Mouse (Mus musculus): Measurements from ENCODE around the gene Olfr1438-ps1.
"Not testable (repeated sequence)": the region's sequence is repeated elsewhere in the genome, so short reads cannot be mapped to it uniquely, and the experiment has no call there.

Olfr1438-ps1 gene

DNA sequence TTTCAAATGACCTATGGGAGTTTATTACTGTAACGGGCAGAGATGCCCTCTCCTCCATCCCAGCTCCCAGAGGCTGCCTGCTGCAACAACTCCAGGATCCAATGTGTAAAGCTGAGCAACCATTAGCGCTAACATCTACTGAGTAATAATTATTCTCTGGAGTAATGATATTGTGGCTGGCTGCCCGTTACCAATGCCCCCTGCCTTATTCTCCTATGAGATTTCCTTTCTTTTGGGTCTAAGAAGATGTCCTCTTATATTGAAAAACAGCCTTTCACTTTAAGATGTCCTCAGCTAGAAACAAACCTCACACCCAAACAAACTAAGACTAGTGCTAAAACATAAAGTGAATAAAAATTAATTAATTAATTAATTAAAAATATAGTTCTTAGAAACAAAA lies at the start of gene Olfr1438-ps1:
Olfr1438-ps1 (minus strand) TSS at position 101 of the 400 bp plus-strand sequence.
- ChIA-PET POLR2A (no interaction called here), CTCF (no interaction called here)

GRCm38 (mm10) chr19:12374465-12375025 lies 38.8 kb upstream of the Olfr1438-ps1 start:
- CTCF ChIA-PET: no interaction called here
- POLR2A ChIA-PET: no interaction called here

DNA sequence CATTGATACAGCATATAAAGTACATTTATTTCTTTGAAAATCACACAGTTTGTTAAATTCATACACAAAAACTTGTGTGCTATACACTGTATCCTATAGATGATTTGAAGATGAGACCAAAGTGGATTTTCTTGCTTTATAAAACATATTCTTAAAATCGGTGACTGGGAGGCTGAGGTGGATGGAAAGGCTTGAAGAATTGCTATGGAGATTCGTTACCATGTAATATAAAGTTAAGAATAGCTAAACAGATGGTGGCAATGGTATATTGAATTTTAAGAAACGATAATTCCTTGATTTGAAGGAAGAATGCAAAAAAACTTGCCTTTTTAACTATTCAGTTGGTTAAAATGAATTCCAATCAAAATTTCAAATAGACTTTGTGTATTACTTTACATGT lies 37.3 kb upstream of the Olfr1438-ps1 start:
- ChIA-PET POLR2A (no interaction called here), CTCF (no interaction called here)

DNA sequence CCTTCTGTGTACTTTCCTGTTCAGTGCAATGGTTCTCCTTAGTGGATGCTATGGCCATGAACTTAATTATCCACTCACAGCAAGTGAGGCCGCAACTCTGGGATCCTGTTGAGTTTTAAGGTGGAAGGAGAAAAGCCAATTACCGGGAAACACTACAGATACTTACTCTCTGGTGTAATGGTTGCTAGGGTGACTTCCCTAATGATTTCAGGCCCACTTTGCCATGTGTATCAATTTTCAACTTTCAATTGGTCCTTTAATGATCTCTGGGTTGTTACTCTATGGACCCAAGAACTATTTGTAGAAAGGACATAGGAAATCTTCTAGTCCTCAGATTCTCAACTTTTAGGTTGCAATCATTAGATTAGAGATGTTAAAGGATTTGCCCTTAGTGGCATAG lies 10.7 kb downstream of the Olfr1438-ps1 start, which contains the start of gene Olfr1437:
Olfr1437 (minus strand) TSS at position 101 of the 400 bp plus-strand sequence.
- CTCF ChIA-PET: no interaction called here

DNA sequence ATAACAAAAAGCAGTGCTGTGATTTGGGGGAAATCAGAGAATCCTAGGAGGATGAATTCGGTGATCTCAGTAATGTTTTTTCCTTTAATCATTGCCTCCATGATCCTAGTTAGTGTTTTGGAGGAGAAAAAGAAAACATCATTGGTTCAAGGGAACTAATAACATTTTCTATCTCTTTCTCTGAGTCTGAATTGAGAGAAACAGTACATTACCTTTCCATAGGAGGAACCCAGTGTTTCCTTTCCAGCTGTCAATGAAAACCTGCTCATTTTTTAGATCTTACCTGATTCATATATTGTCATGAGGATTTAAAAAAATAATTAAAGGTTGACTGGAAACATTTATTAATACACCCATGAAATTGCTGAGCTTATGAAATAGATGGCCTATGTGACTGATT lies 36.7 kb downstream of the Olfr1438-ps1 start, which contains the start of gene Olfr1436:
Olfr1436 (minus strand) TSS at position 101 of the 400 bp plus-strand sequence.
- POLR2A ChIA-PET, CTCF ChIA-PET: not testable (repeated sequence)

More for the DNA sequence above, 10.7 kb downstream of the Olfr1438-ps1 start, which contains the start of gene Olfr1437:
- POLR2A ChIA-PET: no interaction called here

- POLR2A ChIA-PET: no interaction called here
- CTCF ChIA-PET: no interaction called here
These were observed 42.7 kb downstream of the Olfr1438-ps1 start for GRCm38 (mm10) chr19:12292979-12293378.

GRCm38 (mm10) chr19:12279554-12279953 lies 56.2 kb downstream of the Olfr1438-ps1 start, which contains the start of gene Olfr1434:
Gene Olfr1434 (plus strand): TSS chr19:12279854.
- ChIA-PET POLR2A (no interaction called here), CTCF (no interaction called here)
